Mouse (Mus musculus): ENCODE results near the gene Olfr310.

GRCm38 (mm10) chr7:86325530-86325929 is 48.6 kb upstream of the Olfr310 start, which contains the start of gene Olfr308:
- TF ChIP-seq POLR2A (IDR thresholded peaks at IDR 0.05; ENCODE audit: insufficient read length, low read depth): no peak
- no peak for TF ChIP-seq TCF12 (IDR thresholded peaks at IDR 0.05; ENCODE audit: insufficient read depth, poor library complexity, severe bottlenecking)
- no peak for TF ChIP-seq POLR2AphosphoS2 (IDR thresholded peaks at IDR 0.05; ENCODE audit: insufficient read length, low read depth)
- no peak for TF ChIP-seq USF1 (IDR thresholded peaks at IDR 0.05; ENCODE audit: low read depth)
- no peak for TF ChIP-seq MYOG (IDR thresholded peaks at IDR 0.05; ENCODE audit: control insufficient read depth in 1 of 3, insufficient read depth in 1 of 3, insufficient read length in 2 of 3, low read depth in 2 of 3)
- no peak for TF ChIP-seq MYOD1 (IDR thresholded peaks at IDR 0.05; ENCODE audit: control insufficient read depth in 1 of 3, insufficient read length in 2 of 3, low read depth in 2 of 3)
- no peak for TF ChIP-seq MAX (IDR thresholded peaks at IDR 0.05; ENCODE audit: low read depth)
- TF ChIP-seq CEBPB (IDR thresholded peaks at IDR 0.05; ENCODE audit: insufficient read depth, poor library complexity, severe bottlenecking): no peak
- TF ChIP-seq SRF (IDR thresholded peaks at IDR 0.05; ENCODE audit: control insufficient read depth, insufficient read length, low read depth): no peak
- TF ChIP-seq E2F4 (IDR thresholded peaks at IDR 0.05; ENCODE audit: insufficient read depth): no peak
- TF ChIP-seq REST (IDR thresholded peaks at IDR 0.05; ENCODE audit: insufficient read depth, insufficient read length): no peak
- no peak for TF ChIP-seq TCF3 (IDR thresholded peaks at IDR 0.05; ENCODE audit: insufficient read length, low read depth)
